Mouse (Mus musculus): ENCODE results near the gene Arg2.

DNA sequence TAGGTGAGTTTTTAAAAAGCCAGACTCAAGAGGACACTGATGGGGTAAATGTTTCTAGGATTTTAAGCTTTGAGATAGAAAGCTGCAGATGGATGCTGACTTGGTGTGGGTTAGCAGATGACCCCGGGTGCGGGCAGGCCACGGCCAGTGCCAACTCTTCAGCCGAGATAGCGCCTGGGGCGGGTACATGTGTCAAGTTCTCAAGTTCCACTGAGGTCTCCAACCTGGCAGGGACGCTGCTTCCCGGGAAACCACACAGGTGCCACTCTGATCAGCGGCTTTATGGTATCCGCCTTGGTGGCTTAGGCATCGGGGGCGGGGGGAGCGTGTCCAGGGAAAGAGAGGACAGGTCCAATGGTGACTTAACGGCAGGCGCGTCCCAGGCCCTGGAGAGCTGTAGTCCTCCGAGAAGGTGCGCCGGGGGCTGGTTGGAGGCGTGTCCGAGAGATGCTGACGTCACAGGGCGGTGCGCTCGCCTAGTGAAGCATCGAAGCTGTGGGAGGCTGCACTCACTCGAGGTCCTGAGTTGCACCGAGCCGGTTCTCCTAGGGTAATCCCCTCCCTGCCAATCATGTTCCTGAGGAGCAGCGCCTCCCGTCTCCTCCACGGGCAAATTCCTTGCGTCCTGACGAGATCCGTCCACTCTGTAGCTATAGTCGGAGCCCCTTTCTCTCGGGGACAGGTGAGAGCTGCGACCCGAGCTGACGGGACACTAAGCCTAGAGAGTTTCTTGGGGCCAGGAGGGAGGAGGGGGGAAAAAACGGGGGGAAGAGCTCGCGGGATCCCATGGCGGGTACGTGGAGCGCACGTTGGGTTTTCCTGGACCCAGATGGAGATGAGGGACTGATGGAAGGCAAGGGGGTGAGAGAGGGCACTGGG lies at the start of gene Arg2:
- TF ChIP-seq CTCF (IDR thresholded peaks at IDR 0.05) (no peak), EP300 (IDR thresholded peaks at IDR 0.05) (no peak)

Data from lung, postnatal 0 days (tissue).